Mouse (Mus musculus): Measurements from ENCODE around the gene Sohlh2.

DNA sequence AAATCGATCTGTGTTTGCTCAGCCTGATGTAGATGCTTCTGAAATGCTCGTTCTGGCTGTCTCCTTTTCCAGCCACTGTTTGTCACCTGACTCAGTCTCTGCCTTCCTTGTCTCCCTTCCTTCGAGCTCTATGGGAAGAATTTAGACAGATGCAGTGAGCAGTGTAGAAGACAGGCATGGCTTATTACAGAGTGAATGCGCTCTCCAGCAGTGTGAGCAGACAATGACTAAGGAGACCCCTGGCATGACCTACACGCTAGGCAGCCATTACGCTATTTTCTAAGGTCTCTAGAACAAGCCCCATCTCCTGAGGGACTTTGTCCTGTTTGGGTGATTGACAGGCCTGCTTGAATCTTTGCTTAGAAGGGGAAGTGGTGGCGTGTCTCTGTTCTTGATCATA is 20.7 kb upstream of the Sohlh2 start:
- TF ChIP-seq CTCF (IDR thresholded peaks at IDR 0.05; ENCODE audit: control insufficient read depth, insufficient read depth, insufficient replicate concordance, low read depth, low read length) = no peak
- TF ChIP-seq POLR2A (IDR thresholded peaks at IDR 0.05; ENCODE audit: control insufficient read depth, low read depth, low read length) = no peak
